Mouse (Mus musculus) bone marrow macrophage, adult 2 months (primary cell): ENCODE results near the gene Nxt2.

Experiments used
- CTCF ChIP-seq: IDR thresholded peaks from 2 replicates; pipeline ENCODE4 v1.5.1; 2012; ENCODE audit warnings: low read depth, mild to moderate bottlenecking, low read length, moderate library complexity
- POLR2A ChIP-seq: IDR thresholded peaks from 2 replicates; pipeline ENCODE4 v1.6.1; 2012; ENCODE audit warnings: mild to moderate bottlenecking, low read depth, low read length, borderline replicate concordance

DNA sequence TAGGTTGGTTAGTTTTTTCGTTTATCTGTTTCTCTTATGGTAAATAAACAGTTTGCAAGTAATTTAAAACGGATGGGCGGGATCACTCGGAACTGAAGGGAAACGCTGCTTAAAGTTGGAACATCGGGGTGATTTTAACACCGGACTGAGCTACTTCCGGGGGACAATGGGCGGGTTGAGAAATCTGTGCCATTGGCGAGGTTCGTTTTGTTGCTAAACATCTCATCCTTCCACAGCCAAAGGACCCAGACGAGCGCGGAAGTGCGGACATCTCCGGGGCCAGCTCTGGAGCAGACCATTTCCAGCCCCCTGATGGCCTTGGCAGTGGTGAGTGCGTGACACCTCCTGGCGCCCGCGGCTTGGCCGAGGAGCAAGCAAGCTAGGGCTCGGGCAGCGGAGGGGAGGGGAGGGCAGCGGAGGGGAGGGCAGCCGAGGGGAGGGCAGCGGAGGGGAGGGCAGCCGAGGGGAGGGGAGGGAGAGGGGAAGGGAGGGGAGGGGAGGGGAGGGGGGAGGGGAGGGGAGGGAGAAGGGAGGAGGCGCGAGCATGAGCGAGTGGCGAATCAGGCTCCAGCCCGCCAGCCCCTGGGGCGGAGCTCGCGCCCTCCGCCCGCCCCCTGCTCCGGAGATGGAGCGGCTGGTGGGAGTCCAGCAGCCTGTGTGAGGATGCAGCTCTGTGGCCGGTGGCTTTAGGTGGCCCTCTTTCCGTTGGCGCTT, 1.6 kb downstream of the Nxt2 start:
- TF ChIP-seq POLR2A: no peak
- TF ChIP-seq CTCF: no peak
